Mouse (Mus musculus): ENCODE measurements at regions not wholly inside any gene's neighbourhood (a gene's known extent, or its start where the extent isn't known, plus 50 kb on each side); places are given as distances from the start of the nearest gene placed in this dataset.
A peak's percentile ranks its signal among the peaks of the same experiment; 100 is the strongest.
"Not testable (repeated sequence)": the region's sequence is repeated elsewhere in the genome, so short reads cannot be mapped to it uniquely, and the experiment has no call there.

GRCm38 (mm10) chr16:30806206-30806605 is 206.7 kb downstream of the Fam43a start:
- DNase-seq, result not testable (repeated sequence)

- no peak for DNase-seq
Measured at GRCm38 (mm10) chr16:30818541-30819120, 219.1 kb downstream of the Fam43a start.

GRCm38 (mm10) chr16:30819342-30819741 is 219.8 kb downstream of the Fam43a start:
- DNase-seq, result no peak

- DNase-seq, result no peak
Measured at GRCm38 (mm10) chr16:30820234-30820633, 220.7 kb downstream of the Fam43a start.

GRCm38 (mm10) chr16:30820761-30821160 is 221.2 kb downstream of the Fam43a start:
- no peak for DNase-seq

- peak; percentile 88 for DNase-seq
Measured at GRCm38 (mm10) chr16:30821191-30821910, 221.8 kb downstream of the Fam43a start.

GRCm38 (mm10) chr16:30821911-30822578 is 222.5 kb downstream of the Fam43a start:
- DNase-seq, result peak; percentile 76

GRCm38 (mm10) chr16:30826128-30826527 is 226.6 kb downstream of the Fam43a start:
- peak; percentile 56 for DNase-seq

- peak; percentile 82 for DNase-seq
Measured at GRCm38 (mm10) chr16:30827901-30828608, 228.5 kb downstream of the Fam43a start.

- no peak for DNase-seq
Measured at GRCm38 (mm10) chr16:30834561-30834960, 235.0 kb downstream of the Fam43a start.

- no peak for DNase-seq
Measured at GRCm38 (mm10) chr16:30835678-30836077, 236.2 kb downstream of the Fam43a start.

GRCm38 (mm10) chr16:30842831-30843230 is 238.4 kb downstream of the Xxylt1 start:
- no peak for DNase-seq

- no peak for DNase-seq
Measured at GRCm38 (mm10) chr16:30852595-30852994, 228.6 kb downstream of the Xxylt1 start.

GRCm38 (mm10) chr16:30854716-30855115 is 226.5 kb downstream of the Xxylt1 start:
- DNase-seq, result no peak

- no peak for DNase-seq
Measured at GRCm38 (mm10) chr16:30857656-30858055, 223.6 kb downstream of the Xxylt1 start.

- DNase-seq, result no peak
Measured at GRCm38 (mm10) chr16:30869136-30869909, 211.9 kb downstream of the Xxylt1 start.

GRCm38 (mm10) chr16:30870110-30870509 is 211.1 kb downstream of the Xxylt1 start:
- peak; percentile 89 for DNase-seq

GRCm38 (mm10) chr16:30870676-30871075 is 210.6 kb downstream of the Xxylt1 start:
- DNase-seq, result no peak

GRCm38 (mm10) chr16:30872147-30872546 is 209.1 kb downstream of the Xxylt1 start:
- DNase-seq, result no peak

- DNase-seq, result peak; percentile 17
Measured at GRCm38 (mm10) chr16:30873493-30874211, 207.6 kb downstream of the Xxylt1 start.

- DNase-seq, result no peak
Measured at GRCm38 (mm10) chr16:30875235-30875829, 205.9 kb downstream of the Xxylt1 start.

All from lung, postnatal 10 days (tissue).